Mouse (Mus musculus): ENCODE measurements at regions not wholly inside any gene's neighbourhood (a gene's known extent, or its start where the extent isn't known, plus 50 kb on each side); places are given as distances from the start of the nearest gene placed in this dataset.
"Not testable (repeated sequence)": the region's sequence is repeated elsewhere in the genome, so short reads cannot be mapped to it uniquely, and the experiment has no call there.

GRCm38 (mm10) chr12:17992572-17992971 lies 301.9 kb downstream of the Hpcal1 start:
- peak; percentile 7 for DNase-seq

GRCm38 (mm10) chr12:17993368-17993767 lies 302.7 kb downstream of the Hpcal1 start:
- not testable (repeated sequence) for DNase-seq
